Mouse (Mus musculus): Measurements from ENCODE around the gene Cntn4. TPM values are rescaled to one million over a fixed set of nuclear protein-coding genes. Genes with fewer than 3 reads are reported as not detected.

Gene Cntn4
- polyA plus RNA-seq, 1 experiment from 2014 or later: 0.29 TPM

GRCm38 (mm10) chr6:106503961-106504360 is 826.5 kb downstream of the Cntn4 start:
- 54% methylated on average over 9 of the region's 9 CpGs for WGBS
- Histone ChIP-seq H3K9ac (ENCODE audit: low read depth, low read length) (no peak overlapping the region), H3K4me2 (ENCODE audit: low read depth, low read length) (no peak overlapping the region), H3K4me3 (ENCODE audit: low read length) (no peak overlapping the region), H3K4me1 (ENCODE audit: control insufficient read depth, insufficient read depth, low read length) (no peaks in the 10 kb centered on the region), H3K27me3 (replicated peaks; ENCODE audit: control insufficient read depth, insufficient read depth, low read length) (no peaks in the 10 kb centered on the region), H3K9me3 (ENCODE audit: control insufficient read depth, low read length) (no peaks in the 10 kb centered on the region), H3K27ac (ENCODE audit: low read length) (no peak overlapping the region), H3K36me3 (ENCODE audit: control insufficient read depth, insufficient read depth, low read length) (no peaks in the 10 kb centered on the region)
- no peak for ATAC-seq

- WGBS: 83% methylated on average over 1 of the region's 1 CpGs
Observed at GRCm38 (mm10) chr6:106520367-106520766, 842.9 kb downstream of the Cntn4 start.

GRCm38 (mm10) chr6:106543500-106543899 is 866.0 kb downstream of the Cntn4 start:
- Histone ChIP-seq H3K36me3 (ENCODE audit: control insufficient read depth, insufficient read depth, low read length) (no peaks in the 10 kb centered on the region), H3K9me3 (ENCODE audit: control insufficient read depth, low read length) (no peaks in the 10 kb centered on the region), H3K4me1 (ENCODE audit: control insufficient read depth, insufficient read depth, low read length) (no peaks in the 10 kb centered on the region), H3K4me2 (ENCODE audit: low read depth, low read length) (no peak overlapping the region), H3K27ac (ENCODE audit: low read length) (no peak overlapping the region), H3K9ac (ENCODE audit: low read depth, low read length) (no peak overlapping the region), H3K4me3 (ENCODE audit: low read length) (no peak overlapping the region), H3K27me3 (replicated peaks; ENCODE audit: control insufficient read depth, insufficient read depth, low read length) (no peaks in the 10 kb centered on the region)
- ATAC-seq: no peak

More at GRCm38 (mm10) chr6:106520367-106520766, 842.9 kb downstream of the Cntn4 start:
- Histone ChIP-seq H3K9me3 (ENCODE audit: control insufficient read depth, low read length) (no peaks in the 10 kb centered on the region), H3K9ac (ENCODE audit: low read depth, low read length) (no peak overlapping the region), H3K27ac (ENCODE audit: low read length) (no peak overlapping the region), H3K4me3 (ENCODE audit: low read length) (no peak overlapping the region), H3K27me3 (replicated peaks; ENCODE audit: control insufficient read depth, insufficient read depth, low read length) (no peaks in the 10 kb centered on the region), H3K36me3 (ENCODE audit: control insufficient read depth, insufficient read depth, low read length) (no peaks in the 10 kb centered on the region), H3K4me1 (ENCODE audit: control insufficient read depth, insufficient read depth, low read length) (no peaks in the 10 kb centered on the region), H3K4me2 (ENCODE audit: low read depth, low read length) (no peak overlapping the region)
- no peak for ATAC-seq

- H3K4me1 ChIP-seq (ENCODE audit: control insufficient read depth, insufficient read depth, low read length): no peaks in the 10 kb centered on the region
- no peak overlapping the region for H3K9ac ChIP-seq (ENCODE audit: low read depth, low read length)
- no peak overlapping the region for H3K27ac ChIP-seq (ENCODE audit: low read length)
- no peak overlapping the region for H3K4me2 ChIP-seq (ENCODE audit: low read depth, low read length)
- no peaks in the 10 kb centered on the region for H3K36me3 ChIP-seq (ENCODE audit: control insufficient read depth, insufficient read depth, low read length)
- H3K9me3 ChIP-seq (ENCODE audit: control insufficient read depth, low read length): no peaks in the 10 kb centered on the region
- 76% methylated on average over 6 of the region's 6 CpGs for WGBS
- H3K4me3 ChIP-seq (ENCODE audit: low read length): no peak overlapping the region
- no peaks in the 10 kb centered on the region for H3K27me3 ChIP-seq (replicated peaks; ENCODE audit: control insufficient read depth, insufficient read depth, low read length)
- no peak for ATAC-seq
Observed at GRCm38 (mm10) chr6:106561649-106562048, 884.2 kb downstream of the Cntn4 start.

DNA sequence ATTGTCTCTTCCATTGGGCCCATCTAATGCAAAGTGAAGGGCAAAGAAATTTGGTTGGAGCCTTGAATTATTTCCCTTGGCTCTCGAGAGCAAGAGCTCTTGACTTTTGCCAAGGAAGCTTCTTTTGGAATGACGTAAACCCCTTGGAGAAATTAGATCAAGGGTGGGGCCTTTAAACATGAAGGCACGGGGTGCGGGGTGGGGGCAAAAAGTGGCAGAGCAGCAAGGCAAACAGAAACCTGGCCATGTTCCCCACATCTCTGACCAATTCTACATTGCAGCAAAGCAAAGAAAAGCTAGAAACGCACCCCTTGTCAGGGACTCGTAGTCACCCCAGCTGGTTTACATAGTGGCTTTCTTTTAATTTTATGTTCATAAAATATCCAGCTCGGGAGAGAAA is 887.9 kb downstream of the Cntn4 start:
- WGBS: 78% methylated on average over 7 of the region's 7 CpGs
- no peak overlapping the region for H3K4me3 ChIP-seq (ENCODE audit: low read length)
- H3K27ac ChIP-seq (ENCODE audit: low read length): no peak overlapping the region
- no peaks in the 10 kb centered on the region for H3K9me3 ChIP-seq (ENCODE audit: control insufficient read depth, low read length)
- no peak overlapping the region for H3K9ac ChIP-seq (ENCODE audit: low read depth, low read length)
- H3K4me2 ChIP-seq (ENCODE audit: low read depth, low read length): no peak overlapping the region
- H3K36me3 ChIP-seq (ENCODE audit: control insufficient read depth, insufficient read depth, low read length): no peaks in the 10 kb centered on the region
- H3K27me3 ChIP-seq (replicated peaks; ENCODE audit: control insufficient read depth, insufficient read depth, low read length): no peaks in the 10 kb centered on the region
- no peaks in the 10 kb centered on the region for H3K4me1 ChIP-seq (ENCODE audit: control insufficient read depth, insufficient read depth, low read length)
- ATAC-seq: no peak

- Histone ChIP-seq H3K9ac (ENCODE audit: low read depth, low read length) (no peak overlapping the region), H3K9me3 (ENCODE audit: control insufficient read depth, low read length) (no peaks in the 10 kb centered on the region), H3K36me3 (ENCODE audit: control insufficient read depth, insufficient read depth, low read length) (no peaks in the 10 kb centered on the region), H3K4me2 (ENCODE audit: low read depth, low read length) (no peak overlapping the region), H3K4me1 (ENCODE audit: control insufficient read depth, insufficient read depth, low read length) (no peaks in the 10 kb centered on the region), H3K27ac (ENCODE audit: low read length) (no peak overlapping the region), H3K27me3 (replicated peaks; ENCODE audit: control insufficient read depth, insufficient read depth, low read length) (no peaks in the 10 kb centered on the region), H3K4me3 (ENCODE audit: low read length) (no peak overlapping the region)
- no peak for ATAC-seq
- 83% methylated on average over 3 of the region's 3 CpGs for WGBS
Observed at GRCm38 (mm10) chr6:106565769-106566459, 888.5 kb downstream of the Cntn4 start.

- Histone ChIP-seq H3K4me2 (ENCODE audit: low read depth, low read length) (no peak overlapping the region), H3K9me3 (ENCODE audit: control insufficient read depth, low read length) (no peaks in the 10 kb centered on the region), H3K4me1 (ENCODE audit: control insufficient read depth, insufficient read depth, low read length) (no peaks in the 10 kb centered on the region), H3K27me3 (replicated peaks; ENCODE audit: control insufficient read depth, insufficient read depth, low read length) (no peaks in the 10 kb centered on the region), H3K9ac (ENCODE audit: low read depth, low read length) (no peak overlapping the region), H3K4me3 (ENCODE audit: low read length) (no peak overlapping the region), H3K36me3 (ENCODE audit: control insufficient read depth, insufficient read depth, low read length) (no peaks in the 10 kb centered on the region), H3K27ac (ENCODE audit: low read length) (no peak overlapping the region)
- WGBS: 71% methylated on average over 11 of the region's 11 CpGs
- ATAC-seq: no peak
Observed at GRCm38 (mm10) chr6:106566929-106567621, 889.6 kb downstream of the Cntn4 start.

DNA sequence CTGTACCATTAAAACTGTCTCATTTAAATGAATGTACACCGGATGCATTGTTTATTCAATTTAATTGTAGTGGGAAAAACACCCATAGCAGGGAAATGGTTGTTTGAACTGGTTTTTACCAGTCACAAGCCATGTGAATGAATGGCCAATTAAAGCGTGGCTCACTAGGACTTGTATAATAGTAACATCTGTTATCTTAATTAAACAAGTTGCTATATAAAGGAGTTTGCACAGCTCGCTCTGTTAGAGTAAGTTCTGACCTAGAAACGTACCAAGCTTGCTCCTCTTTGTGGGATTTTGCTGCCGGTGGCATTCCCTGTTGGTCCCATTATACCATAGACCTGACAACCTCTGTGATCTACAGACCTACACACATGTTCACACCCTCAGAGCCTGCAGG is 902.7 kb downstream of the Cntn4 start:
- Histone ChIP-seq H3K9me3 (ENCODE audit: control insufficient read depth, low read length) (no peaks in the 10 kb centered on the region), H3K27me3 (replicated peaks; ENCODE audit: control insufficient read depth, insufficient read depth, low read length) (no peaks in the 10 kb centered on the region), H3K4me3 (ENCODE audit: low read length) (no peak overlapping the region), H3K4me2 (ENCODE audit: low read depth, low read length) (no peak overlapping the region), H3K9ac (ENCODE audit: low read depth, low read length) (no peak overlapping the region), H3K4me1 (ENCODE audit: control insufficient read depth, insufficient read depth, low read length) (no peaks in the 10 kb centered on the region), H3K36me3 (ENCODE audit: control insufficient read depth, insufficient read depth, low read length) (no peaks in the 10 kb centered on the region), H3K27ac (ENCODE audit: low read length) (no peak overlapping the region)
- ATAC-seq: no peak
- WGBS: 55% methylated on average over 5 of the region's 5 CpGs

GRCm38 (mm10) chr6:106593756-106594155 is 916.3 kb downstream of the Cntn4 start:
- ATAC-seq: no peak
- Histone ChIP-seq H3K4me1 (ENCODE audit: control insufficient read depth, insufficient read depth, low read length) (no peaks in the 10 kb centered on the region), H3K4me2 (ENCODE audit: low read depth, low read length) (no peak overlapping the region), H3K4me3 (ENCODE audit: low read length) (no peak overlapping the region), H3K27ac (ENCODE audit: low read length) (no peak overlapping the region), H3K36me3 (ENCODE audit: control insufficient read depth, insufficient read depth, low read length) (no peaks in the 10 kb centered on the region), H3K9ac (ENCODE audit: low read depth, low read length) (no peak overlapping the region), H3K9me3 (ENCODE audit: control insufficient read depth, low read length) (no peaks in the 10 kb centered on the region), H3K27me3 (replicated peaks; ENCODE audit: control insufficient read depth, insufficient read depth, low read length) (no peaks in the 10 kb centered on the region)
- WGBS: 22% methylated on average over 9 of the region's 9 CpGs

All from intestine, embryonic 16.5 days (tissue).